Mouse (Mus musculus): ENCODE data around the gene Atp8b4. TPM values are rescaled to one million over a fixed set of nuclear protein-coding genes. Genes with fewer than 3 reads are reported as not detected.

Gene Atp8b4
- total RNA-seq, 4 experiments from 2014 or later = 0.10 to 0.25 (median 0.13) TPM

- DNase-seq (ENCODE audit: low spot score in 2 of 2) = no peak
These were observed 139.2 kb downstream of the Atp8b4 start for GRCm38 (mm10) chr2:126361131-126361810.

GRCm38 (mm10) chr2:126360688-126361087 is 139.8 kb downstream of the Atp8b4 start:
- DNase-seq (ENCODE audit: low spot score in 2 of 2) = peak in 1 of 2 experiments; percentile 47

- no peak for DNase-seq (ENCODE audit: low spot score in 2 of 2)
These were observed 140.5 kb downstream of the Atp8b4 start for GRCm38 (mm10) chr2:126359965-126360364.

GRCm38 (mm10) chr2:126359278-126359677 is 141.2 kb downstream of the Atp8b4 start:
- no peak for DNase-seq (ENCODE audit: low spot score in 2 of 2)

GRCm38 (mm10) chr2:126358741-126359140 is 141.7 kb downstream of the Atp8b4 start:
- no peak for DNase-seq (ENCODE audit: low spot score in 2 of 2)

- no peak for DNase-seq (ENCODE audit: low spot score in 2 of 2)
These were observed 145.2 kb downstream of the Atp8b4 start for GRCm38 (mm10) chr2:126355259-126355658.

GRCm38 (mm10) chr2:126351811-126352210 is 148.7 kb downstream of the Atp8b4 start:
- no peak for DNase-seq (ENCODE audit: low spot score in 2 of 2)

GRCm38 (mm10) chr2:126343026-126343593 is 157.4 kb downstream of the Atp8b4 start:
- no peak for DNase-seq (ENCODE audit: low spot score in 2 of 2)

- DNase-seq (ENCODE audit: low spot score in 2 of 2) = no peak
These were observed 159.0 kb downstream of the Atp8b4 start for GRCm38 (mm10) chr2:126341521-126341920.

- DNase-seq (ENCODE audit: low spot score in 2 of 2) = no peak
These were observed 160.3 kb downstream of the Atp8b4 start for GRCm38 (mm10) chr2:126340201-126340600.

- DNase-seq (ENCODE audit: low spot score in 2 of 2) = peak in 1 of 2 experiments; percentile 40
These were observed 161.0 kb downstream of the Atp8b4 start for GRCm38 (mm10) chr2:126339516-126339915.

- no peak for DNase-seq (ENCODE audit: low spot score in 2 of 2)
These were observed 163.3 kb downstream of the Atp8b4 start for GRCm38 (mm10) chr2:126337143-126337542.

- DNase-seq (ENCODE audit: low spot score in 2 of 2) = no peak
These were observed 168.7 kb downstream of the Atp8b4 start for GRCm38 (mm10) chr2:126331794-126332193.

GRCm38 (mm10) chr2:126323206-126323605 is 177.3 kb downstream of the Atp8b4 start:
- no peak for DNase-seq (ENCODE audit: low spot score in 2 of 2)

GRCm38 (mm10) chr2:126322631-126323031 is 177.8 kb downstream of the Atp8b4 start:
- DNase-seq (ENCODE audit: low spot score in 2 of 2) = no peak

- DNase-seq (ENCODE audit: low spot score in 2 of 2) = no peak
These were observed 182.4 kb downstream of the Atp8b4 start for GRCm38 (mm10) chr2:126318071-126318470.

GRCm38 (mm10) chr2:126316942-126317341 is 183.5 kb downstream of the Atp8b4 start:
- DNase-seq (ENCODE audit: low spot score in 2 of 2) = no peak

GRCm38 (mm10) chr2:126316346-126316745 is 184.1 kb downstream of the Atp8b4 start:
- no peak for DNase-seq (ENCODE audit: low spot score in 2 of 2)

GRCm38 (mm10) chr2:126311056-126311455 is 189.4 kb downstream of the Atp8b4 start:
- DNase-seq (ENCODE audit: low spot score in 2 of 2) = no peak

GRCm38 (mm10) chr2:126309994-126310393 is 190.5 kb downstream of the Atp8b4 start:
- no peak for DNase-seq (ENCODE audit: low spot score in 2 of 2)

- DNase-seq (ENCODE audit: low spot score in 2 of 2) = no peak
These were observed 195.9 kb downstream of the Atp8b4 start for GRCm38 (mm10) chr2:126304621-126305020.

GRCm38 (mm10) chr2:126303226-126303625 is 197.2 kb downstream of the Atp8b4 start:
- no peak for DNase-seq (ENCODE audit: low spot score in 2 of 2)

- no peak for DNase-seq (ENCODE audit: low spot score in 2 of 2)
These were observed 198.1 kb downstream of the Atp8b4 start for GRCm38 (mm10) chr2:126302381-126302780.

Data from gastrocnemius, adult 8-10 months (tissue).